Comparison of ENCODE assay signal across 8 mouse cellular contexts in the genomic region with DNA sequence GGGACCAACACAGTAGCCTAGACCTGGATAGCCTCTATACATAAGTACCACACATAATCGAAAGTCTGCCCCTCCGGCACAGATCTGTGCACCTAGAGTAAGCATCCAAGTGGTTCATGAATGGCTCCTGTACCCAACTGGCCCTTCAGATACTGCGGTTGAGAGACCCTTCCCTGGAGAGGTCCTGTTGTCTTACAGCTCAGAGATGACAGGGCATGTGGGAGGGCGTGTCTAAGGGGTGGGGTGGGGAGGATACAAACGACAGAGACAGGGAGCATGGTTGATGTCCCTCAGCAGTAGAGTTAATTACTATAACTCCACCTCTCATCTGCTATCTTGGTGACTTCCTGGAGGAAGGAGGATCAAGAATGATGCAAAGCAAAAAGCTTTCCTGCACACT. TPM values are rescaled to one million over a fixed set of nuclear protein-coding genes. Genes with fewer than 3 reads are reported as not detected.
DNase-seq lines count a peak whose midpoint lies in the region; ATAC-seq lines count a peak whose summit lies in the region.

No protein-coding gene starts in this region.

- no peaks in the 10 kb centered on the region for H3K27me3 ChIP-seq in kidney, embryonic 16.5 days (ENCODE audit: insufficient read depth, low read length)
- no peaks in the 10 kb centered on the region for H3K27me3 ChIP-seq in embryonic facial prominence, embryonic 13.5 days
- no peaks in the 10 kb centered on the region for H3K27me3 ChIP-seq in intestine, embryonic 16.5 days (replicated peaks; ENCODE audit: control insufficient read depth, insufficient read depth, low read length)
- H3K27me3 ChIP-seq in neural tube, embryonic 12.5 days (replicated peaks): no peaks in the 10 kb centered on the region

- H3K4me1 ChIP-seq in kidney, embryonic 16.5 days (ENCODE audit: insufficient read depth, low read length): peaks cover 66% of the 10 kb centered on the region
- peaks cover 62% of the 10 kb centered on the region for H3K4me1 ChIP-seq in embryonic facial prominence, embryonic 13.5 days
- peaks cover 72% of the 10 kb centered on the region for H3K4me1 ChIP-seq in intestine, embryonic 16.5 days (ENCODE audit: control insufficient read depth, insufficient read depth, low read length)
- H3K4me1 ChIP-seq in neural tube, embryonic 12.5 days: peaks cover 69% of the 10 kb centered on the region

- H3K27ac ChIP-seq in kidney, embryonic 16.5 days (ENCODE audit: low read length): peak overlapping the region; percentile 74
- peak overlapping the region; percentile 82 for H3K27ac ChIP-seq in embryonic facial prominence, embryonic 13.5 days
- H3K27ac ChIP-seq in intestine, embryonic 16.5 days (ENCODE audit: low read length): peak overlapping the region; percentile 69
- H3K27ac ChIP-seq in neural tube, embryonic 12.5 days: peak overlapping the region; percentile 54

- peak overlapping the region; percentile 62 for H3K9ac ChIP-seq in kidney, embryonic 16.5 days (replicated peaks; ENCODE audit: low read length)
- H3K9ac ChIP-seq in embryonic facial prominence, embryonic 13.5 days: peak overlapping the region; percentile 64
- peak overlapping the region; percentile 64 for H3K9ac ChIP-seq in intestine, embryonic 16.5 days (ENCODE audit: low read depth, low read length)
- peak overlapping the region; percentile 61 for H3K9ac ChIP-seq in neural tube, embryonic 12.5 days

- WGBS in kidney, embryonic 16.5 days: 26% methylated on average over 5 of the region's 5 CpGs
- WGBS in embryonic facial prominence, embryonic 13.5 days: 13% methylated on average over 5 of the region's 5 CpGs
- WGBS in intestine, embryonic 16.5 days: 28% methylated on average over 5 of the region's 5 CpGs
- whole genome bisulfite sequencing in neural tube, embryonic 12.5 days: 24% methylated on average over 5 of the region's 5 CpGs

- ATAC-seq in kidney, embryonic 16.5 days (ENCODE audit: low FRiP score, low TSS enrichment): peak; percentile 33
- no peak for ATAC-seq in embryonic facial prominence, embryonic 13.5 days (ENCODE audit: insufficient number of reproducible peaks, insufficient read depth, low FRiP score, low TSS enrichment, low read depth)
- peak; percentile 23; the same call in 1 of the 2 replicates for ATAC-seq in intestine, embryonic 16.5 days
- peak; percentile 43 for ATAC-seq in neural tube, embryonic 12.5 days (ENCODE audit: low FRiP score, low read depth)

- peaks cover 20% of the 10 kb centered on the region; the same call in 1 of the 2 replicates for H3K36me3 ChIP-seq in kidney, embryonic 16.5 days (ENCODE audit: insufficient read depth, low read length)
- peaks cover 51% of the 10 kb centered on the region for H3K36me3 ChIP-seq in embryonic facial prominence, embryonic 13.5 days
- peaks cover 4% of the 10 kb centered on the region; the same call in 1 of the 2 replicates for H3K36me3 ChIP-seq in intestine, embryonic 16.5 days (ENCODE audit: control insufficient read depth, insufficient read depth, low read length)
- H3K36me3 ChIP-seq in neural tube, embryonic 12.5 days: peaks cover 42% of the 10 kb centered on the region

- no peaks in the 10 kb centered on the region for H3K9me3 ChIP-seq in kidney, embryonic 16.5 days (ENCODE audit: low read length)
- no peaks in the 10 kb centered on the region for H3K9me3 ChIP-seq in embryonic facial prominence, embryonic 13.5 days
- no peaks in the 10 kb centered on the region for H3K9me3 ChIP-seq in intestine, embryonic 16.5 days (ENCODE audit: control insufficient read depth, low read length)
- H3K9me3 ChIP-seq in neural tube, embryonic 12.5 days: no peaks in the 10 kb centered on the region

- peak overlapping the region; percentile 82 for H3K4me2 ChIP-seq in kidney, embryonic 16.5 days (replicated peaks; ENCODE audit: low read depth, low read length)
- peak overlapping the region; percentile 90 for H3K4me2 ChIP-seq in embryonic facial prominence, embryonic 13.5 days
- H3K4me2 ChIP-seq in intestine, embryonic 16.5 days (ENCODE audit: low read depth, low read length): peak overlapping the region; percentile 88
- peak overlapping the region; percentile 90 for H3K4me2 ChIP-seq in neural tube, embryonic 12.5 days (replicated peaks)

- H3K4me3 ChIP-seq in kidney, embryonic 16.5 days (ENCODE audit: low read length): peak overlapping the region; percentile 60
- H3K4me3 ChIP-seq in embryonic facial prominence, embryonic 13.5 days: peak overlapping the region; percentile 49
- H3K4me3 ChIP-seq in intestine, embryonic 16.5 days (ENCODE audit: low read length): peak overlapping the region; percentile 52
- peak overlapping the region; percentile 40 for H3K4me3 ChIP-seq in neural tube, embryonic 12.5 days

- DNase-seq in kidney, postnatal 14 days: no peak
- no peak for DNase-seq in layer of hippocampus, adult 9-11 months
- no peak for DNase-seq in ovary, adult 18-20 months (ENCODE audit: low spot score)
- DNase-seq in cerebellum, adult 11 months: no peak

RNA-seq across cellular contexts. Expression of a gene that starts 29.9 kb away (rescaled TPM):
- polyA plus RNA-seq in kidney, embryonic 16.5 days (2015; fragmentation: Nextera tagmentation; extraction: Ambion mirVana): 72.6 and 73.7 TPM in 2 replicates
- 79.8 and 88.8 TPM in 2 replicates for polyA plus RNA-seq in embryonic facial prominence, embryonic 13.5 days (2015; fragmentation: Nextera tagmentation; extraction: Ambion mirVana)
- polyA plus RNA-seq in intestine, embryonic 16.5 days (2015; fragmentation: Nextera tagmentation; extraction: Ambion mirVana): 45.8 and 54.8 TPM in 2 replicates
- polyA plus RNA-seq in neural tube, embryonic 12.5 days (2016; fragmentation: Nextera tagmentation; extraction: Ambion mirVana): 109 and 122 TPM in 2 replicates
